Mouse (Mus musculus): ENCODE results near the gene Vps8.
A peak's percentile ranks its signal among the peaks of the same experiment; 100 is the strongest.

DNA sequence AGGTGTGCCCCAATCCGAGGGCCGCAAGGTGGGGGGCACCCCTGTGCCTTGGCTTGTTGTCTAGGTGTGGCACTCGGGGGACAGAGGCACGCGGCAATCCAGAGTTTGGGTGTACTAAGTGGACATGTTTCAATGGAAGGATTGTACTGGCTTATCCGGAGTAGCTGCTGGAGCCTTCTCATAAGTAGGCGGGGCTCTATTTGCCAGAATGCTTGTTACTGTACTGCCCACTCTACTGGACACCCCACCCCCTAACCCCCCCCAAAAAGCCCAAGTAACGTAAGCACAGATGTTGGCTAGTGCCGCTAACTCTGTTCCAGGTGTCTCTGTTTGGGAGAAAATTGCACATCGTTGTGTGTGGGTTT is 610 bp downstream of the Vps8 start:
- peak; percentile 38; the same call in 1 of the 2 replicates for TF ChIP-seq POLR2A (IDR thresholded peaks at IDR 0.05; ENCODE audit: low read depth, low read length)
- TF ChIP-seq CTCF (IDR thresholded peaks at IDR 0.05; ENCODE audit: borderline replicate concordance, insufficient read depth, low read length) = no peak
